Mouse (Mus musculus) neutrophil, adult 59 days (primary cell): Measurements from ENCODE around the gene Gm21117. TPM values are rescaled to one million over a fixed set of nuclear protein-coding genes. Genes with fewer than 3 reads are reported as not detected.

Experiments used
- total RNA-seq, 2 experiments: library from RNA; stranded (reverse); gene quantifications; 1 replicate in 1 of 2; 2 replicates in 1 of 2; pipeline ENCODE4 v1.2.4; 2023

The Gm21117 gene
- total RNA-seq, result not detected

DNA sequence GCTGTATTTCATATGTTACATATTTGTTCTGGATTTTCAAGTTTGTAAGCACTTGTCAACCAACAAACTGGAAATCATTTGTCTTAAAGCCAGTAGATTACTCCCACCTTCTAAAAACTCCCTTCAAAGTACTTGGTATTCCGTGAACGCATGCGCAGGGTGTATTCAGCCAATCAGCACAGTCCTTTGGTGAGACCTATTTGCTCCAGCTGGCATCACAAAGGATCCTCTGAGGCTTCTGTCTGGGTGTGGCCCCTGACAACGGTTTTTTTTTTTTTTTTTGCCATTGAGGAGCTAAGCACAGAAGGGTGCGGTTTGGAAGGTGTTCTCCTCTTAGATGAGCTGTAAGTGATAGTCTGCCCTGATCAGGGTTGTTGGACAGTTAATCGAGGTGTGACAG, at the start of gene Gm21117:
Gene Gm21117, plus strand, starts transcription at position 301 of the 400 bp plus-strand sequence.

